Mouse (Mus musculus): ENCODE measurements around the gene Nfyb. TPM values are rescaled to one million over a fixed set of nuclear protein-coding genes. Genes with fewer than 3 reads are reported as not detected.

The Nfyb gene
- polyA plus RNA-seq, 1 experiment from 2014 or later, result 41.8 TPM

DNA sequence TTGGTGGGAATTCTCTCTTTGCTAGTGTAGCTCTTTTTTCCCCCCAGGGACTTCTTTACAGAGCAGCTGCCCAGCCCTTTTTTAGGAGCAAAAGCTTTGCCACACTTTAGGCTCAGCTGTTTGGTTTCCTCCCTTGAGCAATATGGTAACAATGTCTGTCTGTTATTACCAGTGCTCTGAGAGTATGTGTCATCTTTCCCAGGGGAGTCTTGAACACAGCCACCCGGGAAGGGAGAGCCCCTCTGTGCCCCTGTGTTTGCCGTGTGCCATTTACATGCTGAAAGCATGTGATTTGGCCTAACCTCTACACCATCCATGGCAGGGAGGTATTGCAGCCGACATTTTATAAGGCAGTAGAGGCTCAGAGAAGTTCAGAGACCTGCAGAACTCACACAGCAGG, 40.5 kb upstream of the Nfyb start:
- Histone ChIP-seq H3K4me2 (ENCODE audit: low read depth, low read length) (no peak overlapping the region), H3K27me3 (replicated peaks; ENCODE audit: control insufficient read depth, insufficient read depth, low read length) (no peaks in the 10 kb centered on the region), H3K4me3 (ENCODE audit: low read depth, low read length) (no peak overlapping the region), H3K9me3 (ENCODE audit: control insufficient read depth, low read length) (no peaks in the 10 kb centered on the region), H3K9ac (ENCODE audit: low read depth, low read length) (no peak overlapping the region), H3K4me1 (ENCODE audit: control insufficient read depth, insufficient read depth, low read length) (no peaks in the 10 kb centered on the region), H3K27ac (replicated peaks; ENCODE audit: low read depth, low read length) (no peak overlapping the region), H3K36me3 (ENCODE audit: control insufficient read depth, insufficient read depth, low read length) (no peaks in the 10 kb centered on the region)
- ATAC-seq (ENCODE audit: low read depth), result peak; percentile 32; the same call in 1 of the 2 replicates
- DNase-seq (ENCODE audit: low spot score), result peak; percentile 40
- 58% methylated on average over 3 of the region's 3 CpGs for WGBS

DNA sequence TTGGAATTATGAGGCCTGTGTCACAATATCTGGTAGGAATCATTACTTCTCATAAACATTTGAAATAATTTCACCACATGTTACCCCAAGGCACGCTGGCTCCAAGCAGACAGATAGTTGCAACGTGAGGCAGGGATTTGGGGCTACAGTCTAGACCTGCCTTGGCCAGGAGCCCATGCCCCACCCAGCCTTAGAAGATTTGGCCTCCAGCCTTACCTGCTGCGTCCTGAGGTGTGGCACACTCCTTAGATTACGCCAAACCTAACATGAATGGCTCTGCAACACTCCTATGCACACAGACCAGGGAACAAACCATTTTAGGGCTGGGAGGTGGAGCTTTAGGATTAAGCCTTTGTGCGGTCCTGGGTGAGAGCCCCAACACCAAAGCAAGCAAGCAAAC, 36.1 kb upstream of the Nfyb start:
- ATAC-seq (ENCODE audit: low read depth), result peak; percentile 34; the same call in 1 of the 2 replicates

DNA sequence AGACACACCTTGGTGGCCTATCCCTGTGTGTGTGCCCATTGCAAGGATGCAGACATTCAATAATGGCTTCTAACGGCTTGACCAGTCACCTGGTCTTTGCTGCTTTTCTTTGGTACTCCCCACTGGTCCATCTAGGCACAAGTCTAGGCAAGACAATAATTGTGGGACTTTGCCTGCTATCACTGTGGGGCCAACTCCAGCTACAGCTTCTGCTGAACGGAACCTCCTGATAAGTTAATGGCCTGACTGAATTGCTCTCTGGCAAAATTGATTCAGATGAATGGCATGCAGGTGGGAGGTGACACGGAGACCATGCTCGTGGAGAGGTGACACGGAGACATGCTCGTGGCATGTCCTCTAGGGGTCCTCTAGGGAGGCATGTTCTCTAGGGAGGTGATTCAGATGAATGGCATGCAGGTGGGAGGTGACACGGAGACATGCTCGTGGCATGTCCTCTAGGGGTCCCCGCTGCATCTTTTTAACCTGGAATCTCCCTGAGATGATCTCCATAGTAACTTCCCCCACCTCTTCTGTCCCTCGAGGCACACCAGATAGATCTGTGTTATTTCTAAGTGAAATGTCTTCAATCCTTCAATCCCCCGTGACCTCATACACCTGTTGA, 34.5 kb upstream of the Nfyb start:
- H3K27me3 ChIP-seq (replicated peaks; ENCODE audit: control insufficient read depth, insufficient read depth, low read length), result no peaks in the 10 kb centered on the region
- no peak overlapping the region for H3K9ac ChIP-seq (ENCODE audit: low read depth, low read length)
- H3K4me3 ChIP-seq (ENCODE audit: low read depth, low read length), result no peak overlapping the region
- H3K4me2 ChIP-seq (ENCODE audit: low read depth, low read length), result no peak overlapping the region
- H3K27ac ChIP-seq (replicated peaks; ENCODE audit: low read depth, low read length), result no peak overlapping the region
- 0 out of 2 replicates have a peak, but pooled peaks cover under 1% of the 10 kb centered on the region for H3K9me3 ChIP-seq (ENCODE audit: control insufficient read depth, low read length)
- no peaks in the 10 kb centered on the region for H3K36me3 ChIP-seq (ENCODE audit: control insufficient read depth, insufficient read depth, low read length)
- no peak for ATAC-seq (ENCODE audit: low read depth)
- no peak for DNase-seq (ENCODE audit: low spot score)
- WGBS, result 53% methylated on average over 10 of the region's 11 CpGs
- H3K4me1 ChIP-seq (ENCODE audit: control insufficient read depth, insufficient read depth, low read length), result peaks cover 17% of the 10 kb centered on the region

More for the DNA sequence above, 36.1 kb upstream of the Nfyb start:
- Histone ChIP-seq H3K27ac (replicated peaks; ENCODE audit: low read depth, low read length) (no peak overlapping the region), H3K4me2 (ENCODE audit: low read depth, low read length) (no peak overlapping the region), H3K27me3 (replicated peaks; ENCODE audit: control insufficient read depth, insufficient read depth, low read length) (no peaks in the 10 kb centered on the region), H3K9me3 (ENCODE audit: control insufficient read depth, low read length) (no peaks in the 10 kb centered on the region), H3K9ac (ENCODE audit: low read depth, low read length) (no peak overlapping the region), H3K4me1 (ENCODE audit: control insufficient read depth, insufficient read depth, low read length) (peaks cover 14% of the 10 kb centered on the region), H3K36me3 (ENCODE audit: control insufficient read depth, insufficient read depth, low read length) (no peaks in the 10 kb centered on the region), H3K4me3 (ENCODE audit: low read depth, low read length) (no peak overlapping the region)
- 55% methylated on average over 5 of the region's 5 CpGs for WGBS
- peak; percentile 51 for DNase-seq (ENCODE audit: low spot score)

DNA sequence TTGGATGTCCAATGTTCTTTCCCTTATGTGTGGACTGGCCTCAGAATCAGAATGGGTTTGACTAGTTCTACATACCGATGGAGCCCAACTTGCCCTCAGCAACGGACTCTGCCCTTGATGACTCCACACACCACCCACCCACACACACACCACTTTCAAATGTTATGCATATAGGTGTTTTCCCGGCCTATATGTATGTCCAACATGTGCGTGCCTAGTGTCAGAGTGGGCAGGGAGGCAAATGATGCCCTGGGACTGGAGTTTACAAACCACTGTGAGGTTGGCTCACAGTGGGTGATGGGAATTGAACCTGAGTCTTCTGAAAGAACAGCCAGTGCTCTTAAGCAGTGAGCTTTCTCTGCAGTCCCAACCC, 33.2 kb upstream of the Nfyb start:
- ATAC-seq (ENCODE audit: low read depth), result no peak
- 73% methylated on average over 4 of the region's 4 CpGs for WGBS

DNA sequence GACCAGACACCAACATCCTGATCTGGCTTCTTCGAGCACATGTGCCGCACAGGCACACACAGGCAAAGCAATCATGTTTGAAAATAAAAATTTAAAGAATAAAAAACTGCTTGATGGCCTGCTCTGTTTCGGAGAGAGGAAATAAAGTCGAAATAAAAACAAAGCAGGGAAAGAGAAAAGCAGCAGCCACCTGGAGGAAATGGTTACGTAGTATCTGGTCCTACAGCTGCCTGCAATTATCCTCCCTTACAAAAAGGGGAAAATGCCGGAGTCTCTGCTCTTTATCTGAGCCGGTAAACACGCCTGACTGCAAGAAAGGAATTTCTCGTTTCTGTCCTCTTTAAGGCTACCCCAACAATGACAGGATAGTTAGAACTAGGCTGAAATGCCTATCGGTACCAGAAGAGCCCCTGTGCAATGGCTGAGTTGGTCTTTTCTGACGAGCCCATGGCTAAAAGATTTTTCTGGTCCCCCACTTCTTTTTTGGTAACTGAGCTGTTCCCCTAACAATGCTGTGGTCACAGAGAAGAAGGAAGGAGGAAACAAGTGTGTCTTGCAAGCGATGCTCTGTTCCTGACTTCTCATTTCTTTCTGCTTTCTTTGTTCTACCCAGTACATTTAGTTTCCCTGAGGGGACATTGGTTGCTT, 32.7 kb upstream of the Nfyb start:
- peak; percentile 80 for DNase-seq (ENCODE audit: low spot score)
- Histone ChIP-seq H3K27ac (replicated peaks; ENCODE audit: low read depth, low read length) (peak overlapping the region; percentile 75), H3K36me3 (ENCODE audit: control insufficient read depth, insufficient read depth, low read length) (no peaks in the 10 kb centered on the region), H3K4me2 (ENCODE audit: low read depth, low read length) (peak overlapping the region; percentile 23), H3K4me1 (ENCODE audit: control insufficient read depth, insufficient read depth, low read length) (peaks cover 17% of the 10 kb centered on the region), H3K9me3 (ENCODE audit: control insufficient read depth, low read length) (0 out of 2 replicates have a peak, but pooled peaks cover 3% of the 10 kb centered on the region), H3K4me3 (ENCODE audit: low read depth, low read length) (no peak overlapping the region), H3K9ac (ENCODE audit: low read depth, low read length) (0 out of 2 replicates have a peak overlapping the region, but pooled peaks have one; percentile 10), H3K27me3 (replicated peaks; ENCODE audit: control insufficient read depth, insufficient read depth, low read length) (no peaks in the 10 kb centered on the region)
- no peak for ATAC-seq (ENCODE audit: low read depth)
- WGBS, result 23% methylated on average over 12 of the region's 12 CpGs

More for the DNA sequence above, 33.2 kb upstream of the Nfyb start:
- Histone ChIP-seq H3K36me3 (ENCODE audit: control insufficient read depth, insufficient read depth, low read length) (no peaks in the 10 kb centered on the region), H3K27ac (replicated peaks; ENCODE audit: low read depth, low read length) (peak overlapping the region; percentile 75), H3K4me3 (ENCODE audit: low read depth, low read length) (no peak overlapping the region), H3K4me1 (ENCODE audit: control insufficient read depth, insufficient read depth, low read length) (peaks cover 17% of the 10 kb centered on the region), H3K4me2 (ENCODE audit: low read depth, low read length) (no peak overlapping the region), H3K9ac (ENCODE audit: low read depth, low read length) (no peak overlapping the region), H3K9me3 (ENCODE audit: control insufficient read depth, low read length) (0 out of 2 replicates have a peak, but pooled peaks cover 3% of the 10 kb centered on the region), H3K27me3 (replicated peaks; ENCODE audit: control insufficient read depth, insufficient read depth, low read length) (no peaks in the 10 kb centered on the region)
- no peak for DNase-seq (ENCODE audit: low spot score)

DNA sequence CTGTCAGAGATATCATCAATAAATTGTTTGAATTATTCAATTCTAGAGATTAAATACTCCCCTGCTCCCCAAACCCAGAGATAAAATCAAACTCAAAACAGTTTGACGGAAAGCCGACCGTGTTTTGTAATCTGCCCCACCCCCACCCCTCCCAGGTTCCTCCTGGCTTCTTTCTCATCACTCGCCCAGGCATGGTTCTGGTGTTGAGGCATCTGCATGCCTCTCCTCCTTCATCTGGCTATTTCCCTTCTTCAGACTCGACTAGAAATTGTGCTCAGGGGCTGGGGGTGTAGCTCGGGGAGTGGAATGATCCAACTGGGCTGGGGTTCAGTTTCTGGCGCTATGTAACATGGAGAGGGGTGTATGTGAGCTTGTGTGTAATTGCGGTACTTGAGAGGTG, 31.8 kb upstream of the Nfyb start:
- Histone ChIP-seq H3K27ac (replicated peaks; ENCODE audit: low read depth, low read length) (peak overlapping the region; percentile 75), H3K4me3 (ENCODE audit: low read depth, low read length) (peak overlapping the region; percentile 11)

DNA sequence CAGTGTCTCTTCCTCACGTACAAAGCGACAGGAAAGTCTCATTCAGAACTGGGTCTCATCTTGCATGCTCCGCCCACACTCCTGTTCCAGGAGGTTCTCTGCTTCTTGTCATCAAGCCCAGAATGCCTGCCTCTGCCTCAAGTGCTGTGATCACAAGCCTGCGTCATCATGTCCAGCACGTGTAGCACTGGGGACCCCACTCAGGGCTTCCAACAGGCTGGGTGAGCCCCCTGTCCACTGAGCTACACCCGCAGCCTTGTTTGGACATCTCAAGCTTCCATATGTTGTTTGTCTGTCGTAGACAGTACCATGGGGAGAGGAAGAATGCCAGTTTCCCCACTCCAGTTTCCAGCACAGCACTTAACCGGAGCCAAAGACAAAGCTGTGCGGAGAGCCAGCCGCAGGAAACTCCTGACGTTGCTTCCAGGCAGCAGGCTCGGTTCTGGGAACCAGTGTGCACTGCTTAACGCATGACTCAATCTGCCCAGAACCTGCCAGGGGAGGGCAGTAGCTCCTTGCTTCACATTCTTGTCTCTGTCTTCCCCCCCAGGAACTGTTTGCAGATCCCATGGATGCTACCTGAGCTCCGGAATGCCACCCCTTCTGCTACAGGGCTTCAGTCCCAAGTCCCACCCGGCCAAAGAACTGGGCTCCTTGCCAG, 31.3 kb upstream of the Nfyb start:
- Histone ChIP-seq H3K4me3 (ENCODE audit: low read depth, low read length) (peak overlapping the region; percentile 11), H3K36me3 (ENCODE audit: control insufficient read depth, insufficient read depth, low read length) (no peaks in the 10 kb centered on the region), H3K27ac (replicated peaks; ENCODE audit: low read depth, low read length) (peak overlapping the region; percentile 75), H3K4me2 (ENCODE audit: low read depth, low read length) (peak overlapping the region; percentile 47), H3K27me3 (replicated peaks; ENCODE audit: control insufficient read depth, insufficient read depth, low read length) (no peaks in the 10 kb centered on the region), H3K9me3 (ENCODE audit: control insufficient read depth, low read length) (0 out of 2 replicates have a peak, but pooled peaks cover 3% of the 10 kb centered on the region), H3K9ac (ENCODE audit: low read depth, low read length) (no peak overlapping the region; the same call in 1 of the 2 replicates), H3K4me1 (ENCODE audit: control insufficient read depth, insufficient read depth, low read length) (peaks cover 17% of the 10 kb centered on the region)
- ATAC-seq (ENCODE audit: low read depth) (peak; percentile 88), DNase-seq (ENCODE audit: low spot score) (peak; percentile 91)
- WGBS, result 24% methylated on average over 15 of the region's 15 CpGs

More for the DNA sequence above, 31.8 kb upstream of the Nfyb start:
- Histone ChIP-seq H3K4me2 (ENCODE audit: low read depth, low read length) (peak overlapping the region; percentile 47), H3K27me3 (replicated peaks; ENCODE audit: control insufficient read depth, insufficient read depth, low read length) (no peaks in the 10 kb centered on the region), H3K9me3 (ENCODE audit: control insufficient read depth, low read length) (0 out of 2 replicates have a peak, but pooled peaks cover 3% of the 10 kb centered on the region), H3K36me3 (ENCODE audit: control insufficient read depth, insufficient read depth, low read length) (no peaks in the 10 kb centered on the region), H3K9ac (ENCODE audit: low read depth, low read length) (no peak overlapping the region; the same call in 1 of the 2 replicates), H3K4me1 (ENCODE audit: control insufficient read depth, insufficient read depth, low read length) (peaks cover 17% of the 10 kb centered on the region)
- WGBS, result 33% methylated on average over 8 of the region's 8 CpGs
- peak; percentile 28 for ATAC-seq (ENCODE audit: low read depth)
- peak; percentile 40 for DNase-seq (ENCODE audit: low spot score)

DNA sequence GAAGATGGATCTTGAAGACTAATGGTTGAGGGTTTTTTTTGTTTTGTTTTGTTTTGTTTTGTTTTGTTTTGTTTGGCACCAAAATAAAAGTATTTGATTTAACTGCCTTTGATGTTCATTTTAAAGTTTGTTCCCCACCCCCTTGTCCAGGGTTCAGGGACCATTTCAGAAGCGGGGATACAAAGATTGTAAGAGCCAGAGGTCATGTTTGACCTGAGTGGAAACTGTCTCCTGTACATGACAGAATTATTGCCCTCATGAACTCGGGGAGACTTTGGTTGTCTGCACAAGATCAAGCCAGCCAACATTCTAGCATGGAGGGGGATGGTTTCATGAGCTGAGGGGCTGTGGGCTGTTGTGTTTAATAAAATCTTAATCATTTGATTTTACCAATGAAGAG, 28.4 kb upstream of the Nfyb start:
- Histone ChIP-seq H3K9ac (ENCODE audit: low read depth, low read length) (no peak overlapping the region), H3K27ac (replicated peaks; ENCODE audit: low read depth, low read length) (no peak overlapping the region), H3K4me2 (ENCODE audit: low read depth, low read length) (no peak overlapping the region), H3K27me3 (replicated peaks; ENCODE audit: control insufficient read depth, insufficient read depth, low read length) (no peaks in the 10 kb centered on the region), H3K4me3 (ENCODE audit: low read depth, low read length) (no peak overlapping the region), H3K36me3 (ENCODE audit: control insufficient read depth, insufficient read depth, low read length) (no peaks in the 10 kb centered on the region), H3K4me1 (ENCODE audit: control insufficient read depth, insufficient read depth, low read length) (peaks cover 17% of the 10 kb centered on the region), H3K9me3 (ENCODE audit: control insufficient read depth, low read length) (0 out of 2 replicates have a peak, but pooled peaks cover 3% of the 10 kb centered on the region)
- DNase-seq (ENCODE audit: low spot score), result no peak
- WGBS, result 65% methylated on average over 2 of the region's 2 CpGs
- ATAC-seq (ENCODE audit: low read depth), result no peak

Measured in embryonic facial prominence, embryonic 14.5 days (tissue).